ENCODE assay signal across 8 mouse cellular contexts in genomic region chr10:127339683-127340576, GRCm38 (mm10). TPM values are rescaled to one million over a fixed set of nuclear protein-coding genes. Genes with fewer than 3 reads are reported as not detected.
DNase-seq lines count a peak whose midpoint lies in the region; ATAC-seq and TF ChIP-seq lines count a peak whose summit lies in the region.

No protein-coding gene starts in this region.

- no peak for TF ChIP-seq CTCF in forebrain, postnatal 0 days (IDR thresholded peaks at IDR 0.05; ENCODE audit: low read depth)

- peak; percentile 63 for DNase-seq in adrenal gland, adult 2 months
- no peak for DNase-seq in adrenal gland, adult 8-10 months
- DNase-seq in Muller cell, postnatal 12 days (ENCODE audit: inconsistent ontology term): peak; percentile 89
- DNase-seq in forebrain, postnatal 0 days: peak; percentile 39
- peak; percentile 69 for DNase-seq in lung, postnatal 14 days
- peak; percentile 88 for DNase-seq in testis, postnatal 10 days (ENCODE audit: low spot score)
- no peak for DNase-seq in spleen, postnatal 14 days (ENCODE audit: low spot score in 2 of 2)

- WGBS in forebrain, postnatal 0 days: under 1% methylated on average over 41 of the region's 42 CpGs
- WGBS in intestine, embryonic 15.5 days: under 1% methylated on average over 41 of the region's 42 CpGs

- no peak overlapping the region; the same call in 1 of the 2 replicates for H3K9ac ChIP-seq in forebrain, postnatal 0 days
- peak overlapping the region; percentile 43 for H3K9ac ChIP-seq in intestine, embryonic 15.5 days

- 0 out of 2 replicates have a peak overlapping the region, but pooled peaks have one; percentile 21 for H3K27ac ChIP-seq in forebrain, postnatal 0 days (ENCODE audit: low read depth, low read length)
- peak overlapping the region; percentile 89 for H3K27ac ChIP-seq in intestine, embryonic 15.5 days

- peak; percentile 44 for ATAC-seq in forebrain, postnatal 0 days
- ATAC-seq in intestine, embryonic 15.5 days: peak; percentile 64

- H3K4me3 ChIP-seq in forebrain, postnatal 0 days (ENCODE audit: low read depth, low read length): peak overlapping the region; percentile 28
- H3K4me3 ChIP-seq in intestine, embryonic 15.5 days (replicated peaks): peak overlapping the region; percentile 49

- H3K36me3 ChIP-seq in forebrain, postnatal 0 days (ENCODE audit: insufficient read depth): no peaks in the 10 kb centered on the region
- no peaks in the 10 kb centered on the region for H3K36me3 ChIP-seq in intestine, embryonic 15.5 days

- no peaks in the 10 kb centered on the region for H3K9me3 ChIP-seq in forebrain, postnatal 0 days (ENCODE audit: low read length)
- no peaks in the 10 kb centered on the region for H3K9me3 ChIP-seq in intestine, embryonic 15.5 days

- peaks cover 13% of the 10 kb centered on the region for H3K4me1 ChIP-seq in forebrain, postnatal 0 days (ENCODE audit: insufficient read depth)
- H3K4me1 ChIP-seq in intestine, embryonic 15.5 days (replicated peaks): peaks cover 17% of the 10 kb centered on the region

- peaks cover 30% of the 10 kb centered on the region for H3K27me3 ChIP-seq in forebrain, postnatal 0 days (ENCODE audit: insufficient read depth, low read length)
- peaks cover 10% of the 10 kb centered on the region for H3K27me3 ChIP-seq in intestine, embryonic 15.5 days (replicated peaks)

- peak overlapping the region; percentile 53 for H3K4me2 ChIP-seq in forebrain, postnatal 0 days (ENCODE audit: low read depth)
- peak overlapping the region; percentile 82 for H3K4me2 ChIP-seq in intestine, embryonic 15.5 days (replicated peaks)

RNA-seq across cellular contexts. Expression of gene Gli1, which starts 1.8 kb away (rescaled TPM):
- 1 to 10 TPM; 2.6 to 5.0 TPM for total RNA-seq in adrenal gland, adult 2 months (2021)
- 9.1 and 10.2 TPM in 2 replicates for polyA plus RNA-seq in adrenal gland, adult 2 months (2012; rRNA removed)
- total RNA-seq in adrenal gland, adult 8-10 months (2022): 1 to 10 TPM; 4.4 to 6.4 (median 5.2) TPM
- total RNA-seq in forebrain, postnatal 0 days (2014; rRNA removed): 2.5 and 5.1 TPM in 2 replicates
- polyA plus RNA-seq in forebrain, postnatal 0 days (2015; fragmentation: Nextera tagmentation; extraction: Ambion mirVana): 0.89 and 1.2 TPM in 2 replicates
- polyA plus RNA-seq in intestine, embryonic 15.5 days (2015; fragmentation: Nextera tagmentation; extraction: Ambion mirVana): 7.5 and 8.1 TPM in 2 replicates

RNA-seq across cellular contexts. Expression of gene Inhbe, which starts 14.3 kb away (rescaled TPM):
- not detected for total RNA-seq in adrenal gland, adult 2 months (2021)
- polyA plus RNA-seq in adrenal gland, adult 2 months (2012; rRNA removed): 0.01 and 0.02 TPM in 2 replicates
- under 1 TPM in 1 of 4 experiments, not detected in 3; 0.11 TPM for total RNA-seq in adrenal gland, adult 8-10 months (2022)
- total RNA-seq in forebrain, postnatal 0 days (2014; rRNA removed): under 0.01 TPM in 1 of 2 replicates, not detected in the other
- not detected in 2 replicates for polyA plus RNA-seq in forebrain, postnatal 0 days (2015; fragmentation: Nextera tagmentation; extraction: Ambion mirVana)
- polyA plus RNA-seq in intestine, embryonic 15.5 days (2015; fragmentation: Nextera tagmentation; extraction: Ambion mirVana): 0.03 TPM in 1 of 2 replicates, not detected in the other

RNA-seq across cellular contexts. Expression of gene Arhgap9, which starts 18.2 kb away (rescaled TPM):
- total RNA-seq in adrenal gland, adult 2 months (2021): 1 to 10 TPM; 1.9 to 2.7 TPM
- 2.7 and 3.7 TPM in 2 replicates for polyA plus RNA-seq in adrenal gland, adult 2 months (2012; rRNA removed)
- total RNA-seq in adrenal gland, adult 8-10 months (2022): 1 to 10 TPM; 2.2 to 5.0 (median 3.6) TPM
- 0.52 and 0.69 TPM in 2 replicates for total RNA-seq in forebrain, postnatal 0 days (2014; rRNA removed)
- polyA plus RNA-seq in forebrain, postnatal 0 days (2015; fragmentation: Nextera tagmentation; extraction: Ambion mirVana): 0.81 and 0.99 TPM in 2 replicates
- polyA plus RNA-seq in intestine, embryonic 15.5 days (2015; fragmentation: Nextera tagmentation; extraction: Ambion mirVana): 6.1 and 6.7 TPM in 2 replicates

RNA-seq across cellular contexts. Expression of gene Mars, which starts 28.3 kb away (rescaled TPM):
- total RNA-seq in adrenal gland, adult 2 months (2021): 100 to 1,000 TPM; 106 to 128 TPM
- polyA plus RNA-seq in adrenal gland, adult 2 months (2012; rRNA removed): 90.6 and 111 TPM in 2 replicates
- 100 to 1,000 TPM in 1 of 4 experiments, 10 to 100 TPM in 3; 79.7 to 107 (median 92.0) TPM for total RNA-seq in adrenal gland, adult 8-10 months (2022)
- 86.4 and 94.4 TPM in 2 replicates for total RNA-seq in forebrain, postnatal 0 days (2014; rRNA removed)
- polyA plus RNA-seq in forebrain, postnatal 0 days (2015; fragmentation: Nextera tagmentation; extraction: Ambion mirVana): 95.9 and 98.6 TPM in 2 replicates
- 113 and 129 TPM in 2 replicates for polyA plus RNA-seq in intestine, embryonic 15.5 days (2015; fragmentation: Nextera tagmentation; extraction: Ambion mirVana)

RNA-seq across cellular contexts. Expression of gene Inhbc, which starts 30.3 kb away (rescaled TPM):
- under 1 TPM in 1 of 2 experiments, not detected in 1; 0.20 TPM for total RNA-seq in adrenal gland, adult 2 months (2021)
- polyA plus RNA-seq in adrenal gland, adult 2 months (2012; rRNA removed): 0.08 TPM in 1 of 2 replicates, not detected in the other
- total RNA-seq in adrenal gland, adult 8-10 months (2022): not detected
- not detected in 2 replicates for total RNA-seq in forebrain, postnatal 0 days (2014; rRNA removed)
- not detected in 2 replicates for polyA plus RNA-seq in forebrain, postnatal 0 days (2015; fragmentation: Nextera tagmentation; extraction: Ambion mirVana)
- polyA plus RNA-seq in intestine, embryonic 15.5 days (2015; fragmentation: Nextera tagmentation; extraction: Ambion mirVana): 0.18 TPM in 1 of 2 replicates, not detected in the other

Comparison
In these comparisons a context has a peak if more than half of its experiments do, and no peak if none do; other contexts are left out.
1. DNase-seq: peak in adrenal gland, adult 2 months (single experiment), Muller cell, postnatal 12 days (single experiment), forebrain, postnatal 0 days (single experiment), lung, postnatal 14 days (single experiment) and testis, postnatal 10 days (single experiment); none in adrenal gland, adult 8-10 months (single experiment) and spleen, postnatal 14 days (0 of 2).